Mouse (Mus musculus): ENCODE data around the gene Tmcc1. TPM values are rescaled to one million over a fixed set of nuclear protein-coding genes. Genes with fewer than 3 reads are reported as not detected.
"Not testable (repeated sequence)": the region's sequence is repeated elsewhere in the genome, so short reads cannot be mapped to it uniquely, and the experiment has no call there.

Gene Tmcc1
- 17.6 TPM for polyA plus RNA-seq (2012; fragmentation: generic; extraction: Trizol)

DNA sequence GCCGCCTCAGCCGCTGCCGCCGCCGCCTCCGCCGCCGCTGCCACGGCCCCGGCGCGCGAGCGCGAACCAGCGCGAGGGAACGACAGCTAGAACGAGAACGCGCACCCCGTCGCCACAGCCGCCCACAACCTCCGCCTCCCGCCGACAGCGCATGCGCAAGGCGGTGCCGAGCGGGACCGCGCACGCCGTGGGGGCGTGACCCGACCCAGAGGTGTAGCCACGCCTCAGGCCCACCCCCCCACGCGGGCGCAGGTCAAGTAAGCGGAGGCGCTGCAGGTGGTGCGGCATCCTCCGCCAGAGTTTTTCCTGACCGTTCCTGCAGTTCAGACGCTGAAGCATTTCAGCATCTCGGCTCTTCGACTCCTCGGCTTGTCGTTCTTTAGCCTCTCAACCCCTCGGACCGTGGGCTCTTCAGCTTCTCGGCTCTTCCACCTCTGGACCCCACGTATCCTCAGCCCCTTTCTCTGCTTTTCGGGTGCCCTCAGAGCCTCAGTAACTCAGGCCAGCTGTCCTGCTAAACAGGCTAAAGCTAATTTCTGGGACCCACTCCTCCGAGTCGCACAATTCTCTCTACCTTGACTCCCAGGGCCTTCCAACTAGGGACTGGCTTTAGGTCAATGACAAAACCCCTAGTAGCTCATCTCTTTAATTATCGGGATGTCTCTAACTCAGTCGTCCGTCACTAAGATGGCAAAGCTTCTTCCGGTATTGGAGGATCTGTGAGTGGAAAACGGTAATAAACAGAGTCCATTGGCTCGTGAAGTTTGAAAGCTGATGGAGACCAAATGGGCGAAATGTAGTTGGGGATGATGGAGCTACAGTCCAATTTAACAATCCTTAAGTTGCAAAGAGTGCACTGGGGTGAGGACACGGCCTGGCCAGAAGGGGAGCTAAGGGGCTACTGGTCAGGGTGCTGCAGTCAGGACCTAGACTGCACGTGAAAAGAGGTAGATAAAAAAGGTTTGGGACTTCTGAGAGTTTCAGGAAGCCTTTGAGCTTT lies at the start of gene Tmcc1:
TSS of gene Tmcc1 (minus strand) at position 93 of the 1,000 bp plus-strand sequence.
- peak within 1 kb of the TSS; percentile 59 for H3K4me3 ChIP-seq
- H3K36me3 ChIP-seq (ENCODE audit: control insufficient read depth, insufficient read depth): no peaks in the 10 kb centered on the region
- H3K4me2 ChIP-seq (ENCODE audit: low read depth): peak within 1 kb of the TSS; percentile 88
- no peaks in the 10 kb centered on the region for H3K27me3 ChIP-seq (ENCODE audit: control insufficient read depth, insufficient read depth, insufficient read length)
- H3ac ChIP-seq (ENCODE audit: control insufficient read depth, insufficient read length): peak within 1 kb of the TSS; percentile 68
- TF ChIP-seq SRF (IDR thresholded peaks at IDR 0.05; ENCODE audit: control insufficient read depth, insufficient read length, low read depth) (peak; percentile 57), E2F4 (IDR thresholded peaks at IDR 0.05; ENCODE audit: insufficient read depth) (no peak), POLR2AphosphoS2 (IDR thresholded peaks at IDR 0.05; ENCODE audit: insufficient read length, low read depth) (peak; percentile 90), POLR2A (IDR thresholded peaks at IDR 0.05; ENCODE audit: insufficient read length, low read depth) (peak; percentile 95), MYOG (IDR thresholded peaks at IDR 0.05; ENCODE audit: control insufficient read depth in 1 of 3, insufficient read depth in 1 of 3, insufficient read length in 2 of 3, low read depth in 2 of 3) (peak in 1 of 3 experiments; percentile 31), REST (IDR thresholded peaks at IDR 0.05; ENCODE audit: insufficient read depth, insufficient read length) (no peak)
- H3K79me2 ChIP-seq (ENCODE audit: control insufficient read depth, insufficient read depth): peaks cover 33% of the 10 kb centered on the region

DNA sequence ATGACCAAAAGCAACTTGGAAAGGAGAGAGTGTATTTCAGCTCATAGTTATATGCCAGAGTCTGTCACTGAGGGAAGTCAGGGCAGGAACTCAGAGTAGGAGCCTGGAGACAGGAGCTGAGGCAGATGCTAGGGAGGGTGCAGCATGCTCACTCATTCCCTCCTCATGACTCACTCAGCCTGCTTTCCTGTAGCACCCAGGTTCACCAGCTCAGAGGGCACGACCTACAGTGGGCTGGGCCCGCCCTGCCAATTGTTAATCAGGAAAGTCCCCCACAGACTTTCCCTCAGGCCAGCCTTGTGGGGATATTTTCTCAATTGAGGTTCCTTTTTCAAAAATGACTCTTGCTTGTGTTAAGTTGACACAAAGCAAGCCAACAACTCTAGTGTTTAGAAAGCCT lies 47.1 kb upstream of the Tmcc1 start:
- no peak for TF ChIP-seq POLR2A (IDR thresholded peaks at IDR 0.05; ENCODE audit: insufficient read length, low read depth)
- TF ChIP-seq REST (IDR thresholded peaks at IDR 0.05; ENCODE audit: insufficient read depth, insufficient read length): no peak
- TF ChIP-seq MYOG (IDR thresholded peaks at IDR 0.05; ENCODE audit: control insufficient read depth in 1 of 3, insufficient read depth in 1 of 3, insufficient read length in 2 of 3, low read depth in 2 of 3): no peak
- TF ChIP-seq TCF3 (IDR thresholded peaks at IDR 0.05; ENCODE audit: insufficient read length, low read depth): no peak
- TF ChIP-seq TCF12 (IDR thresholded peaks at IDR 0.05; ENCODE audit: insufficient read depth, poor library complexity, severe bottlenecking): no peak
- TF ChIP-seq USF1 (IDR thresholded peaks at IDR 0.05; ENCODE audit: low read depth): no peak
- no peak for TF ChIP-seq MYOD1 (IDR thresholded peaks at IDR 0.05; ENCODE audit: control insufficient read depth in 1 of 3, insufficient read length in 2 of 3, low read depth in 2 of 3)
- no peak for TF ChIP-seq CEBPB (IDR thresholded peaks at IDR 0.05; ENCODE audit: insufficient read depth, poor library complexity, severe bottlenecking)
- no peak for TF ChIP-seq SRF (IDR thresholded peaks at IDR 0.05; ENCODE audit: control insufficient read depth, insufficient read length, low read depth)
- TF ChIP-seq E2F4 (IDR thresholded peaks at IDR 0.05; ENCODE audit: insufficient read depth): no peak
- no peak for TF ChIP-seq MAX (IDR thresholded peaks at IDR 0.05; ENCODE audit: low read depth)
- no peak for TF ChIP-seq POLR2AphosphoS2 (IDR thresholded peaks at IDR 0.05; ENCODE audit: insufficient read length, low read depth)
- Histone ChIP-seq H3K36me3 (ENCODE audit: control insufficient read depth, insufficient read depth) (peaks cover 15% of the 10 kb centered on the region), H3K27me3 (ENCODE audit: control insufficient read depth, insufficient read depth, insufficient read length) (no peaks in the 10 kb centered on the region), H3K4me2 (ENCODE audit: low read depth) (no peak overlapping the region), H3ac (ENCODE audit: control insufficient read depth, insufficient read length) (no peak overlapping the region), H3K79me2 (ENCODE audit: control insufficient read depth, insufficient read depth) (no peaks in the 10 kb centered on the region), H3K4me3 (no peak overlapping the region)

DNA sequence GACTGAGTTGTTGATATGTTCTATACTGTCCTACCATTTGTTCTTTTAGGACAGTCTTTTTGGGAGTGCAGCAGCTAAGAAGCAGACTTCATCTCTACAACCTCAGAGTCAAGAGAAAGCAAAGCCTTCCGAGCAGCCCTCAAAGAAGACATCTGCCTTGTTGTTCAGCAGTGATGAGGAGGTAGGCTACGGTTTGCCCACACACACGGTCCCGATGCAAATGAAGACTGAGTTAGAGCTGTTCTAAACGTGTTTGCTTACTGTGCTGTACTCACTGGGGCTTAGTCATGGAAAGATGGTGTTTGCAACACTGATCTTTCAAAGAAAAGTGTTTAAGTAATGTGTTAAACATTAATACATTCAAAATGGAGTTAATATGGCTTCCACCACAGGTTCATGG lies 44.8 kb upstream of the Tmcc1 start:
- H3K27me3 ChIP-seq (ENCODE audit: control insufficient read depth, insufficient read depth, insufficient read length): no peaks in the 10 kb centered on the region
- TF ChIP-seq USF1 (IDR thresholded peaks at IDR 0.05; ENCODE audit: low read depth): no peak
- TF ChIP-seq POLR2AphosphoS2 (IDR thresholded peaks at IDR 0.05; ENCODE audit: insufficient read length, low read depth): no peak
- TF ChIP-seq TCF12 (IDR thresholded peaks at IDR 0.05; ENCODE audit: insufficient read depth, poor library complexity, severe bottlenecking): no peak
- TF ChIP-seq E2F4 (IDR thresholded peaks at IDR 0.05; ENCODE audit: insufficient read depth): no peak
- no peak for TF ChIP-seq MYOD1 (IDR thresholded peaks at IDR 0.05; ENCODE audit: control insufficient read depth in 1 of 3, insufficient read length in 2 of 3, low read depth in 2 of 3)
- no peak for TF ChIP-seq CEBPB (IDR thresholded peaks at IDR 0.05; ENCODE audit: insufficient read depth, poor library complexity, severe bottlenecking)
- no peak for TF ChIP-seq MYOG (IDR thresholded peaks at IDR 0.05; ENCODE audit: control insufficient read depth in 1 of 3, insufficient read depth in 1 of 3, insufficient read length in 2 of 3, low read depth in 2 of 3)
- TF ChIP-seq REST (IDR thresholded peaks at IDR 0.05; ENCODE audit: insufficient read depth, insufficient read length): no peak
- TF ChIP-seq MAX (IDR thresholded peaks at IDR 0.05; ENCODE audit: low read depth): no peak
- TF ChIP-seq POLR2A (IDR thresholded peaks at IDR 0.05; ENCODE audit: insufficient read length, low read depth): no peak
- TF ChIP-seq SRF (IDR thresholded peaks at IDR 0.05; ENCODE audit: control insufficient read depth, insufficient read length, low read depth): no peak
- no peak for TF ChIP-seq TCF3 (IDR thresholded peaks at IDR 0.05; ENCODE audit: insufficient read length, low read depth)
- peaks cover 13% of the 10 kb centered on the region for H3K36me3 ChIP-seq (ENCODE audit: control insufficient read depth, insufficient read depth)

DNA sequence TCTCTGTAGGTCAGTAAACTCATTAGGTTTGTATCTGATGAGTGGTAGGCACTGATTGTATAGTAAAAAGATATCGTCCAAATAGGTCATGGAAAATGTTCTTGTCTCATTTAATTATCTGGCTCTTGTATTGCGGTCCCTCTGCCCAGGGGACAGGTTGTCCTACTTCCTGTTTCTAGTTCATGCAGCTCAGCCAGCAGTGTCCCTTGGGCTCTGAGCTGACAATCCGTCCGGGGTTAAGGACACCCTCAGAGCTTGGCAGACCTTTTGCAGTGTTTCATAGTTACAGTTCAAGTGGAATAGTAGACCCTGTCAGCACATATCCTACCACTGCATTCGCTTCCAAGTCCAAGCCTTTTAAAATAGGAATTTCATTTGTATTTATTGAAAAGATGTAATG lies 42.0 kb upstream of the Tmcc1 start:
- no peaks in the 10 kb centered on the region for H3K79me2 ChIP-seq (ENCODE audit: control insufficient read depth, insufficient read depth)
- no peak overlapping the region for H3K4me2 ChIP-seq (ENCODE audit: low read depth)
- no peaks in the 10 kb centered on the region for H3K27me3 ChIP-seq (ENCODE audit: control insufficient read depth, insufficient read depth, insufficient read length)
- peaks cover 30% of the 10 kb centered on the region for H3K36me3 ChIP-seq (ENCODE audit: control insufficient read depth, insufficient read depth)
- H3K4me3 ChIP-seq: no peak overlapping the region
- no peak overlapping the region for H3ac ChIP-seq (ENCODE audit: control insufficient read depth, insufficient read length)
- TF ChIP-seq POLR2A (IDR thresholded peaks at IDR 0.05; ENCODE audit: insufficient read length, low read depth) (no peak), E2F4 (IDR thresholded peaks at IDR 0.05; ENCODE audit: insufficient read depth) (no peak), SRF (IDR thresholded peaks at IDR 0.05; ENCODE audit: control insufficient read depth, insufficient read length, low read depth) (no peak), MYOG (IDR thresholded peaks at IDR 0.05; ENCODE audit: control insufficient read depth in 1 of 3, insufficient read depth in 1 of 3, insufficient read length in 2 of 3, low read depth in 2 of 3) (no peak), TCF3 (IDR thresholded peaks at IDR 0.05; ENCODE audit: insufficient read length, low read depth) (no peak), POLR2AphosphoS2 (IDR thresholded peaks at IDR 0.05; ENCODE audit: insufficient read length, low read depth) (no peak), TCF12 (IDR thresholded peaks at IDR 0.05; ENCODE audit: insufficient read depth, poor library complexity, severe bottlenecking) (no peak)

More for the DNA sequence above, 44.8 kb upstream of the Tmcc1 start:
- Histone ChIP-seq H3K79me2 (ENCODE audit: control insufficient read depth, insufficient read depth) (no peaks in the 10 kb centered on the region), H3ac (ENCODE audit: control insufficient read depth, insufficient read length) (no peak overlapping the region), H3K4me3 (no peak overlapping the region), H3K4me2 (ENCODE audit: low read depth) (no peak overlapping the region)

DNA sequence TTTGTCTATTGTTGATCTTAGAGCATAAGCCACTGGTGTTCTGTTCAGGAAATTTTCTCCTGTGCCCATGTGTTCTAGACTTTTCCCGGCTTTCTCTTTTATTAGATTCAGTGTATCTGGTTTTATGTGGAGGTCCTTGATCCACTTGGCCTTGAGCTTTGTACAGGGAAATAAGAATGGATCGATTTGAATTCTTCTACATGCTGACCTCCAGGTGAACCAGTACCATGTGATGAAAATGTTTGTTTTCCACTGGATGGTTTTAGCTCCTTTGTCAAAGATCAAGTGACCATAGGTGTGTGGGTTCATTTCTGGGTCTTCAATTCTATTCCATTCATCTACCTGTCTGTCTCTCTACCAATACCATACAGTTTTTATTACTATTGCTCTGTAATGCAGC lies 41.5 kb upstream of the Tmcc1 start:
- not testable (repeated sequence) for H3ac ChIP-seq (ENCODE audit: control insufficient read depth, insufficient read length); H3K4me3 ChIP-seq; H3K27me3 ChIP-seq (ENCODE audit: control insufficient read depth, insufficient read depth, insufficient read length); H3K79me2 ChIP-seq (ENCODE audit: control insufficient read depth, insufficient read depth); H3K4me2 ChIP-seq (ENCODE audit: low read depth)
- H3K36me3 ChIP-seq (ENCODE audit: control insufficient read depth, insufficient read depth): peaks cover 34% of the 10 kb centered on the region
